ENCODE assay signal across 22 mouse cellular contexts in the genomic region with DNA sequence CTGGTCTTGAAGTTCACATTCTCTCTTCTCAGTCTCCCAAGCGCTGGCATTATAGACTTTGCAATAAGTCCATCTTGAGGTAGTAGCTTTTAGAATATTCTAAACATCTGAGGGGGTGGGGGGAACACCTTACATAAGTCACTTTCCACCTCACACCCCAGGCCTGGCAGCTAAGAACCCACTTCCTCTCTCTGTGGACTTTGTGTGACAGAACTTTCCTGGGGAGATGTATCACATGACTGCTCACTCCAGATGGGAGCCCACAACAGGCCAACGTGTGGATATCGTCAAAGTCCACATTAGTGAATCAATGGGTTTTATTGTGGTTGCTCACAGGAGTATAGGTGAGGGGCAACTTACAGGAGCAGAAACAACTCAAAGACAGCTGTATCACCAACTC. TPM values are rescaled to one million over a fixed set of nuclear protein-coding genes. Genes with fewer than 3 reads are reported as not detected.
DNase-seq lines count a peak whose midpoint lies in the region; ATAC-seq and TF ChIP-seq lines count a peak whose summit lies in the region.
"Had no signal": no experiment of that assay in that cellular context is flagged by ENCODE, and none has a peak within 500 bp of the region (broad histone marks: within the 10 kb centered on the region; RNA-seq: fewer than 3 reads in every experiment).

No protein-coding gene starts in this region.

- peak; percentile 88 for ATAC-seq in CD4-positive, CD25-positive, alpha-beta regulatory T cell, adult 4 months
- ATAC-seq in granulocyte monocyte progenitor cell, adult 5-6 weeks (replicated peaks; ENCODE audit: poor library complexity, severe bottlenecking): peak; percentile 38
- ATAC-seq in lung, postnatal 0 days: no peak
- no peak for ATAC-seq in midbrain, embryonic 11.5 days (ENCODE audit: low FRiP score)
- ATAC-seq: forebrain, postnatal 0 days; liver, postnatal 0 days had no signal

- no peaks in the 10 kb centered on the region for H3K36me3 ChIP-seq in thymus, adult 2 months (ENCODE audit: control insufficient read depth, insufficient read depth, low read length)
- peaks cover 16% of the 10 kb centered on the region; the same call in 1 of the 2 replicates for H3K36me3 ChIP-seq in lung, postnatal 0 days (ENCODE audit: insufficient read depth, low read length)
- H3K36me3 ChIP-seq in midbrain, embryonic 11.5 days (ENCODE audit: control insufficient read depth, insufficient read depth, low read length): peaks cover 7% of the 10 kb centered on the region; the same call in 1 of the 2 replicates

- H3K27ac ChIP-seq in thymus, adult 2 months (ENCODE audit: control insufficient read depth, insufficient read depth, low read length): peak overlapping the region; percentile 83
- no peak overlapping the region for H3K27ac ChIP-seq in lung, postnatal 0 days (ENCODE audit: low read length)
- H3K27ac ChIP-seq in midbrain, embryonic 11.5 days (ENCODE audit: low read depth, low read length): no peak overlapping the region
- H3K27ac ChIP-seq: limb, embryonic 10.5 days; midbrain, embryonic 12.5 days; neural tube, embryonic 13.5 days; stomach, postnatal 0 days had no signal

- no peak for TF ChIP-seq POLR2A in thymus, adult 2 months (IDR thresholded peaks at IDR 0.05; ENCODE audit: control insufficient read depth, extremely low read depth, insufficient read depth, low read length, poor library complexity)

- WGBS in thymus, adult 2 months: 3% methylated on average over 3 of the region's 3 CpGs
- WGBS in lung, postnatal 0 days: 51% methylated on average over 3 of the region's 3 CpGs
- WGBS in midbrain, embryonic 11.5 days: 63% methylated on average over 3 of the region's 3 CpGs

- no peak for TF ChIP-seq CTCF in thymus, adult 2 months (IDR thresholded peaks at IDR 0.05; ENCODE audit: borderline replicate concordance, control insufficient read depth, extremely low read depth, insufficient read depth, low read length, poor library complexity)
- TF ChIP-seq CTCF in lung, postnatal 0 days (IDR thresholded peaks at IDR 0.05): no peak

- H3K9me3 ChIP-seq in lung, postnatal 0 days (ENCODE audit: low read length): no peaks in the 10 kb centered on the region
- no peaks in the 10 kb centered on the region for H3K9me3 ChIP-seq in midbrain, embryonic 11.5 days (ENCODE audit: control insufficient read depth, low read length)
- H3K9me3 ChIP-seq: G1E; midbrain, embryonic 12.5 days; neural tube, embryonic 13.5 days had no signal

- H3K4me1 ChIP-seq in thymus, adult 2 months (replicated peaks; ENCODE audit: control insufficient read depth, insufficient read depth, low read length): peaks cover 47% of the 10 kb centered on the region
- no peaks in the 10 kb centered on the region for H3K4me1 ChIP-seq in lung, postnatal 0 days (ENCODE audit: insufficient read depth, low read depth, low read length)
- no peaks in the 10 kb centered on the region for H3K4me1 ChIP-seq in midbrain, embryonic 11.5 days (ENCODE audit: control insufficient read depth, insufficient read depth, low read length)
- H3K4me1 ChIP-seq: midbrain, embryonic 12.5 days had no signal

- H3K4me3 ChIP-seq in thymus, adult 2 months (ENCODE audit: control insufficient read depth, insufficient read depth, low read length): no peak overlapping the region
- H3K4me3 ChIP-seq in lung, postnatal 0 days (ENCODE audit: low read depth, low read length): no peak overlapping the region
- no peak overlapping the region for H3K4me3 ChIP-seq in midbrain, embryonic 11.5 days (ENCODE audit: low read depth, low read length)
- H3K4me3 ChIP-seq: limb, embryonic 10.5 days; midbrain, embryonic 12.5 days; neural tube, embryonic 13.5 days had no signal

- H3K4me2 ChIP-seq in lung, postnatal 0 days (replicated peaks; ENCODE audit: low read depth, low read length): no peak overlapping the region
- H3K4me2 ChIP-seq in midbrain, embryonic 11.5 days: no peak overlapping the region
- H3K4me2 ChIP-seq: midbrain, embryonic 12.5 days; neural tube, embryonic 13.5 days had no signal

- no peak overlapping the region for H3K9ac ChIP-seq in lung, postnatal 0 days (replicated peaks; ENCODE audit: low read depth)
- no peak overlapping the region for H3K9ac ChIP-seq in midbrain, embryonic 11.5 days (ENCODE audit: low read length)
- H3K9ac ChIP-seq: forebrain, postnatal 0 days; liver, postnatal 0 days; midbrain, embryonic 12.5 days; neural tube, embryonic 13.5 days had no signal

- no peak for TF ChIP-seq EP300 in lung, postnatal 0 days (IDR thresholded peaks at IDR 0.05)

- no peak for DNase-seq in thymus, adult 2 months
- DNase-seq in thymus, postnatal 36 days: no peak
- DNase-seq in naive thymus-derived CD4-positive, alpha-beta T cell, adult 2 months (ENCODE audit: low read depth): peak; percentile 54
- no peak for DNase-seq in lung, postnatal 0 days (ENCODE audit: low spot score)
- no peak for DNase-seq in midbrain, embryonic 11.5 days (ENCODE audit: low spot score, missing footprints)
- no peak for DNase-seq in urinary bladder, postnatal 25 days (ENCODE audit: low spot score)
- DNase-seq: cerebellum, adult 8-10 months; embryo, embryonic 11 days; forebrain, postnatal 0 days; gastrocnemius, postnatal 36 days; kidney, postnatal 4 days; layer of hippocampus, adult 9-11 months; liver, postnatal 0 days had no signal

- H3K27me3 ChIP-seq in thymus, adult 2 months (ENCODE audit: control insufficient read depth, insufficient read depth, low read length): no peaks in the 10 kb centered on the region
- H3K27me3 ChIP-seq in lung, postnatal 0 days (replicated peaks; ENCODE audit: insufficient read depth, low read length): no peaks in the 10 kb centered on the region
- H3K27me3 ChIP-seq in midbrain, embryonic 11.5 days (ENCODE audit: control insufficient read depth, insufficient read depth, low read length): no peaks in the 10 kb centered on the region
- H3K27me3 ChIP-seq: neural tube, embryonic 13.5 days had no signal

RNA-seq across cellular contexts. Expression of a gene that starts 18.8 kb away (rescaled TPM):
- 65.2 and 66.8 TPM in 2 replicates for polyA plus RNA-seq in thymus, adult 2 months (2012; rRNA removed)
- polyA plus RNA-seq in CD4-positive, CD25-positive, alpha-beta regulatory T cell, adult 4 months (2017; shearing (Covaris generic)): 10 to 100 TPM; 23.0 to 26.2 TPM
- not detected in 2 replicates for total RNA-seq in granulocyte monocyte progenitor cell, adult 5-6 weeks (2014; fragmentation: Nextera tagmentation)
- total RNA-seq in granulocyte monocyte progenitor cell, adult 5-6 weeks (2017): not detected in 2 replicates
- 12.3 and 12.7 TPM in 2 replicates for polyA plus RNA-seq in lung, postnatal 0 days (2015; fragmentation: Nextera tagmentation; extraction: Ambion mirVana)
- 74.7 and 80.7 TPM in 2 replicates for polyA plus RNA-seq in midbrain, embryonic 11.5 days (2014; fragmentation: Nextera tagmentation; extraction: Ambion mirVana)

RNA-seq across cellular contexts. Expression of a gene that starts 28.1 kb away (rescaled TPM):
- polyA plus RNA-seq in thymus, adult 2 months (2012; rRNA removed): 72.3 and 86.9 TPM in 2 replicates
- polyA plus RNA-seq in CD4-positive, CD25-positive, alpha-beta regulatory T cell, adult 4 months (2017; shearing (Covaris generic)): 10 to 100 TPM in 1 of 2 experiments, 1 to 10 TPM in 1; 9.3 to 13.7 TPM
- total RNA-seq in granulocyte monocyte progenitor cell, adult 5-6 weeks (2014; fragmentation: Nextera tagmentation): 5.5 and 8.7 TPM in 2 replicates
- 4.4 and 9.4 TPM in 2 replicates for total RNA-seq in granulocyte monocyte progenitor cell, adult 5-6 weeks (2017)
- 7.8 and 8.5 TPM in 2 replicates for polyA plus RNA-seq in lung, postnatal 0 days (2015; fragmentation: Nextera tagmentation; extraction: Ambion mirVana)
- 9.0 and 10.3 TPM in 2 replicates for polyA plus RNA-seq in midbrain, embryonic 11.5 days (2014; fragmentation: Nextera tagmentation; extraction: Ambion mirVana)

RNA-seq across cellular contexts. Expression of a gene that starts 50.3 kb away (rescaled TPM):
- polyA plus RNA-seq in thymus, adult 2 months (2012; rRNA removed): 0.26 and 0.46 TPM in 2 replicates
- polyA plus RNA-seq in CD4-positive, CD25-positive, alpha-beta regulatory T cell, adult 4 months (2017; shearing (Covaris generic)): under 1 TPM in 1 of 2 experiments, not detected in 1; 0.15 TPM
- 0.15 TPM in 1 of 2 replicates, not detected in the other for total RNA-seq in granulocyte monocyte progenitor cell, adult 5-6 weeks (2014; fragmentation: Nextera tagmentation)
- total RNA-seq in granulocyte monocyte progenitor cell, adult 5-6 weeks (2017): 0.13 and 0.93 TPM in 2 replicates
- polyA plus RNA-seq in lung, postnatal 0 days (2015; fragmentation: Nextera tagmentation; extraction: Ambion mirVana): 0.94 and 1.1 TPM in 2 replicates
- 0.12 TPM in 1 of 2 replicates, not detected in the other for polyA plus RNA-seq in midbrain, embryonic 11.5 days (2014; fragmentation: Nextera tagmentation; extraction: Ambion mirVana)
- polyA plus RNA-seq: C2C12; embryonic facial prominence, embryonic 14.5 days had no signal

Comparison
In these comparisons a context has a peak if more than half of its experiments do, and no peak if none do; other contexts are left out.
1. ATAC-seq: peak in CD4-positive, CD25-positive, alpha-beta regulatory T cell, adult 4 months (single experiment) and granulocyte monocyte progenitor cell, adult 5-6 weeks (single experiment); none in lung, postnatal 0 days (single experiment) and midbrain, embryonic 11.5 days (single experiment).